8 mouse cellular contexts compared by ENCODE assay signal in genomic region chr6:17748866-17749582, GRCm38 (mm10). TPM values are rescaled to one million over a fixed set of nuclear protein-coding genes. Genes with fewer than 3 reads are reported as not detected.
A peak's percentile ranks its signal among the peaks of the same experiment; 100 is the strongest.
DNase-seq lines count a peak whose midpoint lies in the region; ATAC-seq and TF ChIP-seq lines count a peak whose summit lies in the region.

No protein-coding gene starts in this region.

- H3K4me1 ChIP-seq in embryonic facial prominence, embryonic 11.5 days (ENCODE audit: control insufficient read depth, insufficient read depth, low read length): no peaks in the 10 kb centered on the region
- peaks cover 13% of the 10 kb centered on the region for H3K4me1 ChIP-seq in heart, embryonic 12.5 days (replicated peaks)
- H3K4me1 ChIP-seq in liver, embryonic 11.5 days (replicated peaks; ENCODE audit: control insufficient read depth, insufficient read depth, low read length): peaks cover 18% of the 10 kb centered on the region

- 2% methylated on average over 18 of the region's 18 CpGs for WGBS in embryonic facial prominence, embryonic 11.5 days
- 3% methylated on average over 18 of the region's 18 CpGs for WGBS in heart, embryonic 12.5 days
- WGBS in liver, embryonic 11.5 days: 4% methylated on average over 18 of the region's 18 CpGs

- H3K9me3 ChIP-seq in embryonic facial prominence, embryonic 11.5 days (replicated peaks; ENCODE audit: control insufficient read depth, low read length): no peaks in the 10 kb centered on the region
- no peaks in the 10 kb centered on the region for H3K9me3 ChIP-seq in heart, embryonic 12.5 days (replicated peaks)
- H3K9me3 ChIP-seq in liver, embryonic 11.5 days (ENCODE audit: control insufficient read depth, low read length): no peaks in the 10 kb centered on the region

- TF ChIP-seq POLR2A in myocyte (IDR thresholded peaks at IDR 0.05; ENCODE audit: insufficient read length, low read depth): peak; percentile 57

- peak; percentile 99 for ATAC-seq in embryonic facial prominence, embryonic 11.5 days (replicated peaks; ENCODE audit: insufficient number of reproducible peaks, low FRiP score, low TSS enrichment, low read depth)
- ATAC-seq in heart, embryonic 12.5 days (ENCODE audit: insufficient number of reproducible peaks, low FRiP score): peak; percentile 98
- ATAC-seq in liver, embryonic 11.5 days (replicated peaks; ENCODE audit: low FRiP score): peak; percentile 97

- peak overlapping the region; percentile 42 for H3K9ac ChIP-seq in embryonic facial prominence, embryonic 11.5 days (replicated peaks; ENCODE audit: low read length)
- peak overlapping the region; percentile 82 for H3K9ac ChIP-seq in heart, embryonic 12.5 days
- peak overlapping the region; percentile 63 for H3K9ac ChIP-seq in liver, embryonic 11.5 days (ENCODE audit: low read depth, low read length)

- no peaks in the 10 kb centered on the region for H3K36me3 ChIP-seq in embryonic facial prominence, embryonic 11.5 days (replicated peaks; ENCODE audit: control insufficient read depth, insufficient read depth, low read depth, low read length)
- H3K36me3 ChIP-seq in heart, embryonic 12.5 days: no peaks in the 10 kb centered on the region
- no peaks in the 10 kb centered on the region for H3K36me3 ChIP-seq in liver, embryonic 11.5 days (ENCODE audit: control insufficient read depth, insufficient read depth, low read length)
- no peaks in the 10 kb centered on the region for H3K36me3 ChIP-seq in myocyte (ENCODE audit: control insufficient read depth, insufficient read depth)

- DNase-seq in B cell, adult 2 months: peak; percentile 65 to 67
- DNase-seq in adrenal gland, adult 8-10 months: peak; percentile 46
- DNase-seq in embryonic facial prominence, embryonic 11.5 days (ENCODE audit: low spot score): peak; percentile 88
- DNase-seq in kidney, postnatal 10 days: peak; percentile 74
- peak; percentile 67 for DNase-seq in liver, embryonic 11.5 days (ENCODE audit: low spot score)
- peak; percentile 53 to 74 for DNase-seq in spleen, postnatal 4 days (ENCODE audit: low spot score in 2 of 2)

- H3ac ChIP-seq in myocyte (ENCODE audit: control insufficient read depth, insufficient read length): no peak overlapping the region

- H3K27ac ChIP-seq in embryonic facial prominence, embryonic 11.5 days (replicated peaks; ENCODE audit: low read depth, low read length): peak overlapping the region; percentile 16; the same call in 1 of the 2 replicates
- peak overlapping the region; percentile 91 for H3K27ac ChIP-seq in heart, embryonic 12.5 days (ENCODE audit: poor library complexity, severe bottlenecking)
- H3K27ac ChIP-seq in liver, embryonic 11.5 days (ENCODE audit: low read depth, low read length): peak overlapping the region; percentile 70; the same call in 1 of the 2 replicates

- no peaks in the 10 kb centered on the region for H3K79me2 ChIP-seq in myocyte (ENCODE audit: control insufficient read depth, insufficient read depth)

- H3K4me3 ChIP-seq in embryonic facial prominence, embryonic 11.5 days (ENCODE audit: low read depth, low read length): peak overlapping the region; percentile 32
- peak overlapping the region; percentile 61 for H3K4me3 ChIP-seq in heart, embryonic 12.5 days
- peak overlapping the region; percentile 54 for H3K4me3 ChIP-seq in liver, embryonic 11.5 days (ENCODE audit: low read depth, low read length)
- H3K4me3 ChIP-seq in myocyte: peak overlapping the region; percentile 13

- no peaks in the 10 kb centered on the region for H3K27me3 ChIP-seq in embryonic facial prominence, embryonic 11.5 days (ENCODE audit: control insufficient read depth, insufficient read depth, low read length)
- no peaks in the 10 kb centered on the region for H3K27me3 ChIP-seq in heart, embryonic 12.5 days (replicated peaks)
- no peaks in the 10 kb centered on the region for H3K27me3 ChIP-seq in liver, embryonic 11.5 days (replicated peaks; ENCODE audit: control insufficient read depth, insufficient read depth, low read length)
- H3K27me3 ChIP-seq in myocyte (ENCODE audit: control insufficient read depth, insufficient read depth, insufficient read length): no peaks in the 10 kb centered on the region

- peak overlapping the region; percentile 48 for H3K4me2 ChIP-seq in embryonic facial prominence, embryonic 11.5 days (ENCODE audit: low read depth, low read length)
- H3K4me2 ChIP-seq in heart, embryonic 12.5 days: peak overlapping the region; percentile 79
- H3K4me2 ChIP-seq in liver, embryonic 11.5 days: peak overlapping the region; percentile 89
- peak overlapping the region; percentile 86 for H3K4me2 ChIP-seq in myocyte (ENCODE audit: low read depth)

TF ChIP-seq in myocyte, 11 proteins besides CTCF, POLR2A, EP300 and RAD21:
- TF ChIP-seq MYOD1 (IDR thresholded peaks at IDR 0.05; ENCODE audit: control insufficient read depth in 1 of 3, insufficient read length in 2 of 3, low read depth in 2 of 3) (no peak), TCF3 (IDR thresholded peaks at IDR 0.05; ENCODE audit: insufficient read length, low read depth) (no peak), USF1 (IDR thresholded peaks at IDR 0.05; ENCODE audit: low read depth) (no peak), MAX (IDR thresholded peaks at IDR 0.05; ENCODE audit: low read depth) (no peak), POLR2AphosphoS2 (IDR thresholded peaks at IDR 0.05; ENCODE audit: insufficient read length, low read depth) (no peak), SRF (IDR thresholded peaks at IDR 0.05; ENCODE audit: control insufficient read depth, insufficient read length, low read depth) (no peak), REST (IDR thresholded peaks at IDR 0.05; ENCODE audit: insufficient read depth, insufficient read length) (no peak), E2F4 (IDR thresholded peaks at IDR 0.05; ENCODE audit: insufficient read depth) (no peak), TCF12 (IDR thresholded peaks at IDR 0.05; ENCODE audit: insufficient read depth, poor library complexity, severe bottlenecking) (no peak), MYOG (IDR thresholded peaks at IDR 0.05; ENCODE audit: control insufficient read depth in 1 of 3, insufficient read depth in 1 of 3, insufficient read length in 2 of 3, low read depth in 2 of 3) (no peak), CEBPB (IDR thresholded peaks at IDR 0.05; ENCODE audit: insufficient read depth, poor library complexity, severe bottlenecking) (no peak)
TF ChIP-seq in myocyte: peak in this region for 0.

RNA-seq across cellular contexts. Expression of gene St7, which starts 56.3 kb away (rescaled TPM):
- 10 to 100 TPM; 24.7 to 32.7 (median 30.4) TPM for total RNA-seq in adrenal gland, adult 8-10 months (2022)
- 25.5 and 26.6 TPM in 2 replicates for polyA plus RNA-seq in embryonic facial prominence, embryonic 11.5 days (2014; fragmentation: Nextera tagmentation; extraction: Ambion mirVana)
- 29.6 and 30.0 TPM in 2 replicates for polyA plus RNA-seq in heart, embryonic 12.5 days (2016; fragmentation: Nextera tagmentation; extraction: Ambion mirVana)
- 16.9 and 18.6 TPM in 2 replicates for polyA plus RNA-seq in liver, embryonic 11.5 days (2014; fragmentation: Nextera tagmentation; extraction: Ambion mirVana)
- 8.4 TPM for polyA plus RNA-seq in myocyte (2012; fragmentation: generic; extraction: Trizol)

Comparison
In these comparisons a context has a peak if more than half of its experiments do, and no peak if none do; other contexts are left out.
1. Peak in every context shown above with its lines: DNase-seq, ATAC-seq, H3K4me3 ChIP-seq and H3K27ac ChIP-seq.
2. H3K27ac ChIP-seq: peak in every context shown above with its lines; median percentile 91 in heart, embryonic 12.5 days; 70 in liver, embryonic 11.5 days; 16 in embryonic facial prominence, embryonic 11.5 days.